Mouse (Mus musculus) kidney, postnatal 4 days (tissue): ENCODE measurements around the gene Apopt1.
A peak's percentile ranks its signal among the peaks of the same experiment; 100 is the strongest.

Experiments used
- DNase-seq, 2 experiments: peaks; one replicate each; pipeline ENCODE4 v3.0.0; 2021; ENCODE audit warnings: mixed read lengths in 2 of 2

Gene Apopt1

DNA sequence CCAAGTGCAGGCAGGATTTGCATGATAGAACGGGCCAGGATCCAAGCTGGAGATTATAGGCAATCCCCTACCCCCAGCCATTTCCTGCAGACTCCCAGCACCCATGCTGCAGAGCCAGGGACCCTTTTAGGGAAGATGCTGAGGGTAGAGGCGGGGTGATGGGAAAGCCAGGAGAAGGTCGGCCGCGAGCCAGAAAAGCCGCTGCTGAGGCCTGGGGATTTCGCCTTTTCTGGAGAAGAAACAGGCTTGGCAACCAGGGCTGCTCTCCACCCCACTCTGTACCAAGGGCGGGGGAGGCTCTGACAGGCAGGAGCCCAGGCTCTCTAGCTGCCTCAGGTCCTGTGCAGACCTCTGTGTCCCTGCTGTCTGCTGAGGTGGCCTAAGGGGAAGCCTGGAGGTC, 31.8 kb upstream of the Apopt1 start:
- peak in 1 of 2 experiments; percentile 10 for DNase-seq

DNA sequence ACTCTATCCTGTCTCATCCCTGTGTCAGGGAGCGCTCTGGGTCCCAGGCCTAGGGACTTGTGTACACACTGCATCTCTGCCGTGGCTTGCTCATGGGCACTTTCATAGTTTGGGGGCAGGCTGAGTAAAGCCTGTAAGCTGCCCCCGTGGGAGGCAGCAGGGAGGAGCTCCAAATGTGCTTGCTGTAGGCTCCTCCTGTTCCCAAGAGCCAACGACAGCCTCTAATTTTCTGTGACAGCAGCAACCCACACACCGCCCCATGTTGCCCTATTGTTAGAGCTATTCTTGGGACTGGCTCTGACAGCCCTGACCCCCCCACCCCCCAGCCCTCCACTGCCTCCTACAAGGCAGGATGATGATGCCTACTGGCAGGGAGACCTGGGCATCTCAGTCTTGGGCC, 31.1 kb upstream of the Apopt1 start:
- peak in 1 of 2 experiments; percentile 13 for DNase-seq

DNA sequence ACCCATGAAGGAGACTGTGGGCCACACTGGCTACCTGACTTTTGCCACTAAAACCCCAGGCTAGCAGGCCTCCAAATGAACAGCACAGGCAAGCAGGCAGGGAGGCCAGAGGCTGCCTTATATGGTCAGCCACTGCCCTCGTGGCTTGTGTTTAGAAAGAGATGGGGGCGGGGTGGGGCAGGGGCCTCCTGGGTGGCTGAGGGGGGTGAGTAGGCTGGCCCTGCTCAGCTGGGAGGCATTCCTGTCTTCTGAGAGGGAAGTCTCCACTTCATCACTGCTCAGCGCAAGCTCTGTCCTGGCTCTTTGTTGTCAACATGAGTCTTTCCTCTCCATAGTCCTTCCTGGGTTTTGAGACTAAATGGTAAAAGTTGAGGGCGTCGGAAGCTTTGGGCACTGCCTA, 30.3 kb upstream of the Apopt1 start:
- peak in 1 of 2 experiments; percentile 23 for DNase-seq

DNA sequence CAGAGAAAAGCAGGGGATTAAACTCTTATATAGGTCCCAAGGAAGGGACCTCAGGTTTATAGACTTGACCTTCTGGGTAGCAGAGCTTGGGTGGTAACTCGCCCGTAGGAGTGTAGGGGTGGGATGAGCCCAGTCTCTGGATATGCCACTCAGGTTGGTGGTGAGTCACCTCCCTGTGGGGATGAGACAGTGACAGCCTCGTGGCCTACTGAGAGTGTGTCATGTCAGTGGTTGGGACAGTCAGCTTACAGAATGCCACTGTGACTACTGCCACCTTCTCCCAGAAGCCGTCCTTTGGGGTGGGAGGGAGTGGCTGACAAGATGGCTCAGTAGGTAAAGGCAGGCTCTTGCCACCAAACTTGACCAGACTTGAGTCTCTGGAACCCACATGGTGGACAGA, 26.7 kb upstream of the Apopt1 start:
- DNase-seq: no peak

DNA sequence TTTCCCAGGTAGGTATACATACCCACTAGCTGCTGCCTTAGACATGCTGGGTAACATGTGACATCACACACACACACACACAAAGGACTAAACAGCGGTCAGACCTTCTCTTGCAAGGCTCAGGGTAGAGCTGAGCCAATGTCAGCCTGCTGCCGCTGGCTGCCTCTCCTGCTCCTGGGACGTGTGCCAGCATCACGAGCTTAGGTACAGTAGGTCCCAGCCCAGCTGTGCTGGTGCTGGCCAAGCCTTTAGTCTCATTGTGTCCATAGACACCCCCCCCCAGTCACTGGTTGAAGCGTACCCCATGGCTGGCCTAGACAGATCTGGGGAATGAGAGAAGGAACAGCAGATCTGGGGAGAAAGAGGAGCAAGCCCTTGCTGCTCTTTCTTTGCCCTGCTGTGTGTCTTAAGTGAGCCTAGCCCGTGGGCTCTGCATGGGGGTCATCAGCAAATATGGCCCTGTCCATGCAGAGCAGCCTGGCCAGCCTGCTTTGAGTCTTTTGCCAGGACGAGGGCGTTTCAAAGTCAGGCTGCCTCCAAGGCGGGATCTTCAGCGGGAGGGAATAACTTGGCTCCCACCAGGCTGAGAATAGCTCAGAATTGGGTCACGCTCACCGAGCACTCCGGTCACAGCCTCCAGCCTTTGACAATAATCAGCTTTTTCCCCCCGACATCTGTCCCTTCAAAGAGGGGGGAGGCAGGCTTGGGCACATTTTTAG, 25.6 kb upstream of the Apopt1 start:
- DNase-seq: peak; percentile 73 to 82

DNA sequence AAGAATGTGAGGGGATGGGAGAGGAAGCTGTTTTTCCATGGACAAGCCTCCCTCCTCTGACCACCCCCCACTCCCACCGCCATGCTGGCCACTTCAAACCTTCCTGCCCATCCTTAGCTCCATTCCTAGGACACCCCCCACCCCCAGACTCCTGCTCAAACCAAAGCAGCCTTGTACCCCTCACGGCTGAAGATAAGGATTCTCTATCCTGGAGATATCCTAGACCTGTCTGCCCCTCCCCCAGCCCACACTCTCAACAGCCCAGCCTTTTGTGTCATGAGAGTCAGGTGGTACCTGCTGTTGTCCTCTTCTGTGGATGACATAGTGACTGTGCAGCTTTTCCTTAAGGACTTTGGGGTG, 25.0 kb upstream of the Apopt1 start:
- DNase-seq: peak in 1 of 2 experiments; percentile 38

DNA sequence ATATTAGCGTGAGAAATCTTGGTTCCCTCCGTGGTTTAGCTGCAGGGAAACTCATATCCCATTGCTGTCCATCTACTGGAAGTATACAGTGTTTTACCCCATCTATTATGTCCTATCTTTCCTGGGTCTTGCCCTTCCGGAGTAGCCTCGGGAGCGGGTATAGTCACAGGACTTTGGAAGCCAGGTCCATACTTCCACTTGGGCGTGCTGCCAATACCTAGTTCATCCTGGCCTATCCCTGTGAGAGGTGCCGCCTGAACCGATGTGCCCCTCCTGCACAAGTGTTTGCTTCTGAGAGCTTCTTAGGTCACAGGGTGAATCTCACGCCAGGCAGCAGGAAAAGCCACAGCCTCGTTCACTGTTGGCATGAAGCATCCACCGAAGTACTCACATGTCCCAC, 23.6 kb upstream of the Apopt1 start:
- peak in 1 of 2 experiments; percentile 68 for DNase-seq

DNA sequence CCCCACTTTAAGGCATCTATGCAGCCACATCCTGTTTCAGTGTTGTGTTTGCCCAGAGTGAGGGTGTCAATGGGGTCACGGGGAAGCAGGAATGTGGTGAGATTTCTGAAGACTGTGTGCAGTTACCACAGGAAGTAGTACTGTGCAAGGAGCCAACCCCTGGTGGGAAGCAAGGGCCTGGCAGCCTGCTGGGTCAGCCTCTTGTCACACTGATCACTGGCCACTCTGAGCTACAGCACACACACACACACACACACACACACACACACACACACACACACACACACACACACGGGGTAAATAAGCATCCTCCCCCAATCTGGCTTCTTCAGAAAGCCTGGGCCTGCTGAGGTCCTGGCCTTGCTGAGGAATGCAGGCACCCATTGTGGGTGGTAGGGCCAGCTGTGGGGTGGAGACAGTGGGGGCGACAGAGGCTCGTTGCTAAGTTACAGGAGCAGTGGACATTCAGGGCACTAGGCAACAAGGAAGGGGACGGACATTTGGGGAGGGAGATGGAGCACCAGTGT, 21.7 kb upstream of the Apopt1 start:
- peak; percentile 52 to 71 for DNase-seq

DNA sequence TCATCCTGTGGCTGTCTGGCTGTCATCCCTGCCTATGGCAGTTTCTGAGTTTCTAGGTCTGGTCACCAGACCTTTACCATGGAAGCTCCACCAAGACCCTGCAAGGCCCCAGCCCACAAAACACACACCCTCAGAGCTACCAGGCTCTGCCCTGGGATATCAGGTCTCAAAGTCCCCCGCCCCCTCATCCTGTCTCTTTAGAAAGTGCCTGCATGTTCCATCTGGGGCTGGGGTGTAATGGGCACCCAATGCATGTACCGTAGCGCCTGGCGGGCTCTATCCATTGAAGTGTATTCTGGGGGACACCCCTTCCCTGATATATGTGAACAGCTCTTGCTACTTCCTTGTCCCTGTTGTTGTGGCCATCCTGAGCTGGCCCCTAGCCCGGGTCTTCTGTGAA, 20.2 kb upstream of the Apopt1 start:
- DNase-seq: peak in 1 of 2 experiments; percentile 12

DNA sequence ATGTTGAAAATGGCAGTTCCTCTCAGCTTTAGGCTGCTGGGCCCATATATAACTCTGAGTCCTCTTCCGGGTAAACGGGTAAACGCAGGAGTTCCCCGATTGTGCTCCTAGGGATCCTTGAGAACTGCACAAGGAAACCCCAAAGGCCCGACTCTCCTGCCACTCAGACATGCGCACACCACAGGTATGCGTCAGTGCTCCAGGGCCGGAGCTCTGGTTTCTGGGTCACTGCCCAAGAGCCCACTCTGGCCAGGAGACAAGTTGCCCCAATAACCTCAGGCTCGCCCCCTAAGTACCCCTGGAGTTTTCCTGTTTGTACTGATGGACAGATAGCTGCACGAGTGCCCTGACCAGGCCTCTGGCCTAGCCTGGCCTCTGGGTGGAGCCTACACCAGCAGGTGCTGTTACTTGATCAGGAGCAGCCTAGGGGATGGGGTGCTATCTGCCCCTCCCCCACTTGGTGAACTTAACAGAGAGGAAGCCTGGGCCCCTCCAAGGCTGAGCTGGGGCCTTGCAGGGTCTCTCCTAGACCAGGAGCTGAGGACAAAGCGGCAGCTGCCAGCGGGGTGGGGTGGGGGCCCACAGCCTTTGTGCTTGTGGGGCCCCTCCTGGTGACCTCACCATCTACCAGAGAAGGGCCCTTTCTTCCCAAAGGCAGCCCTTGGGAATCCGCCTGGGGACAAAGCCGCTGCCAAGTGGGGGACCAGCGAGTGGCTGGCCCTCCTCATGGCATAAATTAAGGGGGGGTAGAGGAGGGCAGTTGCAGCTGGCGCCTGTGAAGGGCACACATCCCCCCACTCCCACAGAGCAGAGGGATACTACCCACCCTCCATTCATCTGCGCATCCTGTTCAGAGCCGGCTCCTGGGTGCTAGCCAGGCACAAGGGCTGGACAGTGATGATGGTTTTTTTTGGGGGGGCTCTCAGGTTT, 19.5 kb upstream of the Apopt1 start:
- peak in 1 of 2 experiments; percentile 58 for DNase-seq

DNA sequence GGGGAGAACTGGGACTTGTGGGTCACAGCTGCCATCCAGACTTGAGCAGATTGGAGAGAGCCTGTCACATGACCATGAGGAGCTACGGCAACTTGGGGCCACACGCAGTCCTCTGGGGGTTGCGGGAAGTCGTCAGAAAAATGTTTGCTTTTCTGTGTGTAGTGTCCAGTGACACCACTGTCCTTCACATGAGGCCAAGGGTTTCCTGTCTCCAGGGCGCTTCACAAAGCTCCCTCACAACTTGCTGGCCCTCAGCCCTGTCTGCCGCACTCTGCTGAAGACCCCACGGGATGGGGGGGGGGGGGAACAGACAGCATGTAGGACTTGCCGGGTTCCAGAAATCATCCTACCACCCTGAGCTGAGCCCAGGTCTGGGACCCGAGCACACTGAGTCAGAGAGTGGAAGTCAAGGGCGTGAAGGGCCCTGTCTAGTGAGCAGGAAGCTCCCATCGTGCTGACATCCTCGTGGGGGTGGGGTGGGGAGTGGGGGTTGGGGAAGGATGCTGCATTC, 18.7 kb upstream of the Apopt1 start:
- peak in 1 of 2 experiments; percentile 57 for DNase-seq

DNA sequence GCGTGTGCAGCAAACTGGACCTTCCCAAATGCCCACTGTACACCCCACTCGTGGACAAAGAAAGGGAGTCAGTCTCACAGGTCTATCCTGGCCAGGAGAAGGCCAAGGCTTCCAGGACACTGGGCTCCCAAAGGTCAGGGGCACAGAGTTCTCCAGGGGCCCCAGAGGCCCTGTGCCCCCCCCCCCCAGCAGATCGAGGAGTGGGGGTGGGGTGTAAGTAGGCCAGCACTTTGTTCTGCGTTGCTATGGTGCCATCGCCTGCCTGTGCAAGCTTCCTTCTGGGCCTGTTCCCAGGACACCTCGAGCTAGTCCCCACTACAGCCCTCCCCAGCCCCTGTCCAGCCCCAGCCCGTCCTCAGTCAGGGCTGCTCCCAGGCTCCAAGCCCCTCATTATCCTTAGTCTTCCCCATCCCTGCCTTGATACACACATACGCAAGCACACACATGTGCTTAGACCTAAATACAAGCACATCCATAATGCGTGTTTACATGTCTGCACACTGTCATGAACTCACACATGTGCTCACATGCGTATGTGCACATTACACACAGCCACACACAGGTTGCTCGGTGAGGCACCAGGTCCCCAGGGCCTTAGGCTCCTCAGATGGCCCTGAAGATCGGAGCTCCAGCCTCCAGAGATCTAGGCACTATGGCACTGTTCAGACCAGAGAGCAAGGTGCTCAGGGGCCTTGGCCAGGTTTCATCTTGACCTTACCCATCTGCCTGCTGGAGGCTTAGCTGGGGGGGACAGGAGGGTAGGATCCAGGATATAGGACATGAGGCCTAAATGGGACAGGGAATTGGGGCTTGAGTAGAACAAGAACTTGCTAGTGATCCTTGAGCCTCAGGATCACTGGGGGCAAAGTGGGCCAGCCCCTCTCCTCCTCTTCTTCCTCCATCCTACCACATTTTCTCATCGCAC, 17.9 kb upstream of the Apopt1 start:
- DNase-seq: peak in 1 of 2 experiments; percentile 30

DNA sequence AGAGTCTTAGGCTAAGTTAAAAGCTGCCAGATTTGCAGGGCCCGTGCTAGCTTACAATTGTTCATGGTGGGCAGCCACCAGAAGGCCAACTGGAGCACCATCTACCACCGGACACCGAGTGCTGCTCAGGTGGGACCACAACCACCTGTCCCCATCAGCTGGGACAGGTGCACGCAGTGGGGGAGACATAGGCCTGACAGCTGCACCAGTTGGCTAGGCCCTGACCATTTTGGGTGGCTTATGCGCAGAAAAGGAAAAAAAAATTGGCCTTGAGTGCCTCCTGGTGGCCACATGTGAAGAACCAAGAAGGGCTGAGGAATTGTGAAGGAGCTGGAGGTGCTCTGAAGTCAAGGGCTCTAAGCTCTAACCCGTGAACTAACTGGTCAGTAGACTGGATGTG, 16.8 kb upstream of the Apopt1 start:
- peak; percentile 80 to 83 for DNase-seq

DNA sequence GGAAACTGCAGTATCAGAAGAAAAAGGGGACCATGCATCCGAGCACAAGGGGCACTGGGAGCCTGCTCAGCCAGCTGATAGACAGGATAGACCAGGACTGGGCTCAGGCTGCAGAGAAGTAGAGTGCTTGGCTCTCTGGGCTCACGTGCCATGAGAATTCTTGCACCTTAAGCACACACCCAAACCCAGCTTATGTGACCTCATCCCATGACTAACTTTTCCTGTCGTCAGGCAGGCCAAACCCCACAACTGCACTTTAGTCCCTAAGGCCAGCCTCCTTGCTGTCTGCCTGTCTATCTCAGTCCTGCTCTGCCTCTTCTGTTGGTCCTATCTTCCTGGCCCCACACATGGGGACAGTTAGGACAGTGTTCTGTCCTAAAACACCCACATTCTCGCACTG, 15.4 kb upstream of the Apopt1 start:
- no peak for DNase-seq

DNA sequence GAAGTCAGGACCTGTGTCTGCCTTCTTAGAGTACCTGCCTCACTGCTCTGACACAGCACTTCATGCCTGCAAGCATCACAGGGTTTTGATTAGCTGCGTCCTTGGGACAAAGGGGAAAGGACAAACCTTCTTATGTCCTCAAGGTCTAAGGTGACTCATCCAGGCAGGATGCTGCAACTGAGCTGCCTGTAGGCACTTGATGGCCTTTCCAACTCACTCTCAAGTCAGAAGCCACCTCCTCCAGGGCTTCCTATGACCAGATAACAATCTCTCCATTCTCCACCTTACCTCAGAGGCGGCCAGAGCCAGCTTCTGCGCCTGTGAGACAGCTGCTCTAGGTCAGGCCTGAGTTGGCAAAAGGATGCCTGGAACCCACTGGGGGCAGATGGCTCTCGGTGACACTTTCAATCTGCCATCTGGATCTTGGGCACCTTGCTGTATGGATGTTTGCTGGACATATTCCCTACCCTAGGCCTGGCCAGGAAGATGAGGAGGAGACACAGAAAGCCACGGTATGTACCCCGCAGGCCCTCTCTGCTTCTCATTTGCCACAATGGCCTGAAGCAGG, 14.6 kb upstream of the Apopt1 start:
- no peak for DNase-seq

DNA sequence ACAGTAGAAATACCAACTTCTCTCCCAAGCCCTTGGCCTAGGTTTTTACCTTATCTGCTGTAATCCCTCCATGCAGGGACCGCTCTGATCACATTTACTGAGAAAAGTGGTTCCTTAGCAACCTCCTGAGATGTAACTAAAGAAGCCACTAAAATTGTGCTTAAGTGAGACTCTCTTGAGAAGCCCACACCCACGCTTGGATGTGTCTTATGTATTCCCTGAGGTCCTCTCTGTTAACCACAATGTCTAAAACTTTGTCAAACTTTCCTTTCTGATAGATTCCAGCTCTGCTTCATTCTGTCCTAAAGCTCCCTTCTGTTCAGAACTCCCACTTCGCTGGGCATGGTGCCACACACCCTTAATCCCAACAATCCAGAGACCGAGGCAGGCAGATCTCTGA, 13.5 kb upstream of the Apopt1 start:
- no peak for DNase-seq

DNA sequence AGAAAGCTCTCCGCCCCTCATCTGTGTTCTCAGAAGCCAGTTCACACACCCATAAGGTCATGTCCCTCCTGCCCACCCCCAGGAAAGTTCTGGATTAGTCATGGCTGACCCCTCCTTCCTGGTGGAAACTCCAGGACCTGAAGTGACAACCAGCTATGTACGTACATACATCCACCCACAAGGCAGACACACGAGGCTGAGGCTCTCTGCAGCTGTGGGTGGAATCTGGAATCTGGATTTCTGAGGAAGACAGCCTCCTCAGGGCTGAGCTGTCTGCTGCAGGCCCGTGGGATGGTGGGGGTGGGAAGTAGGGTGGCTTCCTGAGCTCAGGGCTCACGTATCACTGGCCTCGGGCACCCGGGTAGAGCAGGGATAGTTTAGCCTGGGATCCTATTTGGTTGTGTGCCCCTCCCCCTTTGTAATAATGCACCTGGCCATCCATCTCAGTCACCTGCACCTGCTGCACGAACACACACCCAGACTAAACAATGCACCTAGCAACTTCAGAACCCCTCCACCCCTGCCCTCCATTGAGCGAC, 12.1 kb upstream of the Apopt1 start:
- no peak for DNase-seq

DNA sequence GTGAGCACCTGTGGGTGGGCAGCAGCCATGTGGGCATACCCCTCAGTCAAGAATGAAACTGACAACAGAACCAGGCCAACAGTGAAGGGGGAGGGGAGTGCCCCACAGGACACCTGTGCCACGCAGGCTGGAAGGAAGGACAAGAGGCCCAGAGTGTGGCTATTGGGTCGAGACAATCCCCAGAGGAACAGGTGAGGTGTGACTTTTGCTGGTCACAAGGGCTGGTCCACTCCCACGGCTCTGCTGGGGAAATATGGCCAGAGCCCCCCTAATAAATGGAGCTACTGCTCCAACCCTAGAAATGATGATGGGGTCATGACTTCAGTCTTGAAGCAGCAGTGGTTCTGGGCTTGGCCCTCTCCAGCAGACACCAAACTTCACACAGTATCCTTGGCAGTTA, 9.8 kb upstream of the Apopt1 start:
- no peak for DNase-seq

DNA sequence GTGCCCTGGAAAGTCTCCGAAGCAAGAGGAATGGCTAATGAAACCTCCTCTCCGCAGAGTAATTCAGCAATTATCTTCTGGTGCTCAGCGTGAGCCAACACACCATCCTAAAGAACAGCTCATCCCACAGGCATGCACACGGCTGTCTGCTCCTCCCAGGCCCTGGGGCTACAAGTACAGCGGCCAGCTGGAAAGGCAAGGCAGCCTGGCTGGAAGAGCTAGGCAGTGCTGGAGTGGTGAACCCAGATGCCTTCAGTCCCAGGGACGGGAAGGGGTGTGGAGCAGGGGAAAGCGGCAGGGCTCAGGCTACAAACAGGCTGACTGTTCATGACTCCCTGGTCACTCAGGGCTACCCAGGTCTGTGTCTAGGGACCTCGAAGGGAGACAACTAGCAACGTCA, 8.5 kb upstream of the Apopt1 start:
- peak in 1 of 2 experiments; percentile 63 for DNase-seq

DNA sequence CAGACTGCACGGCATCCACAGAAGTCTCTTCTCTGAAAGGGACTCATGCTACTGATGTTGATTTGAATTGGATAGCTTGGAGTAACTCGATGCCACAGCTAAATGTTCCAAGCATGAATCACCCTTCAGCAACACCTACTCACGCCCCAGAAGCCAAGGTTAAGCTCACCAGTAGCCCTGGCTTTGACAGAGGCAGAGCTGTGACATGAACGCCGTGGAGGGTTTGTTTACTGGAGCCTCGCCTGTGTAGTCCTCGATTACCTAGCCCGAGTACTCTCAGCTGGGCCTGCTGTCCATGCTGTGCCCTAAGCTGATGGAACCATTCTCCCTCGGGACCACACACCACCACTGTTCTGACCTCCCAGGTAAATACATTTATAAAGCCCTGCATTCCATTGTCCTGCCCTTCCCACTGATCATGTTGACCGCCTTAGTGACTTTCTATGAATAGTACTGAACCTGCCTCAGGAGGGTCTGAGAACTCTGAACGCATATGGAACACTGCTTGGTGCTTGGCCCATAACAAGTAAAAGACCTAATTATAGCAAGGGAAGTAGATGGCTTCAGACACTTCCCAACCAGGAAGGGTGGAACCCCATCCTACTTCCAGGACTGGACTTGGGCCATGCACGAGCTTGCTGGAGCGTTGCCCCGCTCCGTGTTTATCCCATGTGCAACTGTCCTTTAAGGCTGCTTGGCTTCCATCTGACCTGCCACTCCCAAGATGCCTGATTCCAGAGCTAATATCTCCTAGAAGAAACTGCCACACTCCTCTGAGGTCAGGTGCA, 7.7 kb upstream of the Apopt1 start:
- peak; percentile 65 to 73 for DNase-seq

DNA sequence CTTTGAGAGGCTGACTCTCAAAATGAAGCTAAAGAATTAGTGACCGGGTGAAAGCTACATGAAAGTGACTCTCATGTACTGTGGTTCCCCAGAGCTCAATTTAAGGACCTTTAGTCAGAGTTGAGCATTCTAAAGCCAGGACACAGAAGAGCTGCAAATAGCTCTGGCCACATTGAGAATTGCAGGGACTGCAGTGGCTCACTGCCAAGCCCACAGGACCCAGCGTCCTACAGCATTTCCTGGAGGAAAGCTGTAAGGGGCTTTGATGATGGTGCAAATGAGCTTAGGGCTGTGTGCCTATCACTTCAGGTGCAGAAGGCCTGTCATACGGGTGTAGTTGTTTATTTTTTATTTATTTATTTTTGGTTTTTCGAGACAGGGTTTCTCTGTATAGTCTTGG, 4.9 kb upstream of the Apopt1 start:
- DNase-seq: peak; percentile 59 to 66
